Mouse (Mus musculus) macrophage (primary cell): ENCODE measurements around the gene Rmi2. TPM values are rescaled to one million over a fixed set of nuclear protein-coding genes. Genes with fewer than 3 reads are reported as not detected.

ENCODE experiments used
- H3K27ac ChIP-seq: fragments of 350-480 bp; formaldehyde crosslinking; 2 replicates; pipeline ENCODE4 v1.9.0; 2021
- H3K36me3 ChIP-seq: fragments of 350-480 bp; formaldehyde crosslinking; 2 replicates; pipeline ENCODE4 v1.9.0; 2021; ENCODE audit errors: inconsistent target
- H3K4me3 ChIP-seq: fragments of 350-480 bp; formaldehyde crosslinking; 2 replicates; pipeline ENCODE4 v1.9.0; 2021; ENCODE audit errors: inconsistent target
- H3K79me2 ChIP-seq: fragments of 350-480 bp; formaldehyde crosslinking; 2 replicates; pipeline ENCODE4 v1.9.0; 2021; ENCODE audit errors: inconsistent target
- WGBS: methylation state at CpG from one replicate; pipeline ENCODE4 v1.1.7; 2026; ENCODE audit warnings: inconsistent platforms; ENCODE audit not compliant: missing documents; 5-methylcytosine and 5-hydroxymethylcytosine counted together
- polyA plus RNA-seq: library from polyadenylated mRNA; stranded (reverse); fragments of 250-400 nt; gene quantifications from 3 replicates; pipeline ENCODE4 v1.2.4, GENCODE M21; 2018; ENCODE audit warnings: inconsistent platforms

Gene Rmi2
- polyA plus RNA-seq, 1 experiment from 2014 or later = 0.06 TPM

- Histone ChIP-seq H3K27ac (no peak overlapping the region), H3K36me3 (no peaks in the 10 kb centered on the region), H3K4me3 (no peak overlapping the region), H3K79me2 (no peaks in the 10 kb centered on the region)
- WGBS = 92% methylated on average over 2 of the region's 2 CpGs
These were observed 105.8 kb downstream of the Rmi2 start for GRCm38 (mm10) chr16:10940661-10941060.

Other genes starting within 250 kb of the Rmi2 start
- 0.24 to 3.4 TPM (median 1.6 TPM) in 3 replicates for gene Socs1, start 49.5 kb upstream of the Rmi2 start, polyA plus RNA-seq
- gene Tnp2, start 46.4 kb upstream of the Rmi2 start, polyA plus RNA-seq = not detected in 3 replicates
- not detected in 3 replicates for gene Prm3, start 44.1 kb upstream of the Rmi2 start, polyA plus RNA-seq
- not detected in 3 replicates for gene Prm2, start 38.9 kb upstream of the Rmi2 start, polyA plus RNA-seq
- not detected in 3 replicates for gene Prm1, start 29.2 kb upstream of the Rmi2 start, polyA plus RNA-seq
- gene Gm11172, start 22.1 kb upstream of the Rmi2 start, polyA plus RNA-seq = not detected in 3 replicates
- 5.0 to 12.4 TPM (median 5.0 TPM) in 3 replicates for gene Snn, start 225.9 kb downstream of the Rmi2 start, polyA plus RNA-seq
- gene Litaf, start 231.1 kb downstream of the Rmi2 start, polyA plus RNA-seq = 325 to 1,163 TPM (median 559 TPM) in 3 replicates